Mouse (Mus musculus) lung, embryonic 15.5 days (tissue): ENCODE data around the gene Lefty1. TPM values are rescaled to one million over a fixed set of nuclear protein-coding genes. Genes with fewer than 3 reads are reported as not detected.

Experiments used
- ATAC-seq: fragments of 200-750 bp; cut with Nextera tagmentation; 2 replicates; pipeline ENCODE4 v1.8.0; 2017; ENCODE audit warnings: moderate number of reproducible peaks, borderline replicate concordance; ENCODE audit not compliant: low FRiP score, low TSS enrichment; ENCODE audit errors: extremely low read depth
- H3K27ac ChIP-seq: fragments of 300-500 bp; sonication (generic); 2 replicates; pipeline ENCODE4 v1.5.1; 2015; ENCODE audit warnings: moderate library complexity, mild to moderate bottlenecking, inconsistent platforms
- H3K27me3 ChIP-seq: fragments of 300-500 bp; sonication (generic); 2 replicates; pipeline ENCODE4 v1.6.1; 2015; ENCODE audit warnings: inconsistent platforms
- H3K36me3 ChIP-seq: fragments of 300-500 bp; sonication (generic); 2 replicates; pipeline ENCODE4 v1.6.1; 2015; ENCODE audit warnings: inconsistent platforms
- H3K4me1 ChIP-seq: fragments of 300-500 bp; sonication (generic); 2 replicates; pipeline ENCODE4 v1.6.1; 2015; ENCODE audit warnings: inconsistent platforms
- H3K4me2 ChIP-seq: fragments of 300-500 bp; sonication (generic); 2 replicates; pipeline ENCODE4 v1.6.1; 2015; ENCODE audit warnings: inconsistent platforms, mild to moderate bottlenecking, moderate library complexity
- H3K4me3 ChIP-seq: fragments of 300-500 bp; sonication (generic); 2 replicates; pipeline ENCODE4 v1.5.1; 2015; ENCODE audit warnings: mild to moderate bottlenecking, inconsistent platforms
- H3K9ac ChIP-seq: fragments of 300-500 bp; sonication (generic); 2 replicates; pipeline ENCODE4 v1.6.1; 2015; ENCODE audit warnings: inconsistent platforms
- H3K9me3 ChIP-seq: fragments of 300-500 bp; sonication (generic); 2 replicates; pipeline ENCODE4 v1.6.1; 2016; ENCODE audit warnings: inconsistent platforms
- WGBS: fragments of 180-500 bp; shearing (Covaris S2); methylation state at CpG from one replicate; pipeline ENCODE4 v1.1.7; 2015; 5-methylcytosine and 5-hydroxymethylcytosine counted together
- polyA plus RNA-seq: library from polyadenylated mRNA; unstranded; fragments of >200 nt; fragmentation: Nextera tagmentation; extraction: Ambion mirVana; gene quantifications from 2 replicates; pipeline ENCODE4 v1.2.1, GENCODE M21; 2015

Gene Lefty1
- polyA plus RNA-seq, 1 experiment from 2014 or later = 1.2 TPM

DNA sequence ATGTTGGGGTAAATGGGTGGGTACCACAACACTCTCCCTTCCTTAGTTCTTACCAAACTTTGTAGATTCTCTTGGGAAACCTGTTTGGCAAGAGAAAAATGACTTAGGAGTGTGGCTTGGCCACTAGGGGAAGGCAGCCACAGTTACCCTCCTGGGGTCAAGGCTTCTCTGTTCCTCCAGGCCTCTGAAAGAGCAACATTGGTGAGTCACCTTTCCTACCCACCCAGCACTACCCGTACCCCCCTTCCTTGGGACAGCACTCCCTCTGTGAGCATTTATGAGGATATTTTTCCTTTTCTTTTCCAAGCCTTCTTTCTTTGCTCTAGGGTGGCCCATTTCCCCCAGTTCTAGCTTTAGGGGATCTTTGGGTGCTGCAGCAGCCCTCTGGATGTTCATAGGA, 9.1 kb downstream of the Lefty1 start:
- Histone ChIP-seq H3K4me3 (no peak overlapping the region), H3K36me3 (0 out of 2 replicates have a peak, but pooled peaks cover 4% of the 10 kb centered on the region), H3K27ac (no peak overlapping the region), H3K4me1 (peaks cover 44% of the 10 kb centered on the region), H3K27me3 (no peaks in the 10 kb centered on the region), H3K4me2 (no peak overlapping the region), H3K9ac (no peak overlapping the region), H3K9me3 (no peaks in the 10 kb centered on the region)
- ATAC-seq = no peak
- WGBS = 83% methylated on average over 1 of the region's 1 CpGs

DNA sequence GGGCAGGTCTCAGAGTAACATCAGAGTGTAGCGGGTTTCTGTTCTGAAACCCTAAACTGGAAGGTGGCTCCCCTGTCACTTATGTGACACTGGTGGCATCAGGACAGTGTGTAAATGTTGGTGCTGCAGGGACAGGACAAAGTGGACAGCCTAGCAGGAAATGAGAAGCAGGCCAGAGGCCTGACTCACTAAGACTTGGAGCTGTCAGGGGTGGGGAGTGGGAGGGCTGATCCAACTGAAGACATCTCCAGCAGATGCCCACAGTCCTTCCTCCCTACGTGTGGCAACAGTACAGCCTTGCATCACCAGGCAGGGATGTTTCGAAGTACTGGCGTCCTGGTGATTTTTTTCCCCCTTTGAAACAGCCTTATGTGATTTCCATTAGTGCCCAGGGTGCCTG, 9.7 kb downstream of the Lefty1 start:
- Histone ChIP-seq H3K27ac (0 out of 2 replicates have a peak overlapping the region, but pooled peaks have one; percentile 66), H3K9ac (no peak overlapping the region), H3K36me3 (0 out of 2 replicates have a peak, but pooled peaks cover 4% of the 10 kb centered on the region), H3K4me2 (no peak overlapping the region), H3K4me1 (peaks cover 44% of the 10 kb centered on the region), H3K4me3 (no peak overlapping the region), H3K27me3 (no peaks in the 10 kb centered on the region), H3K9me3 (no peaks in the 10 kb centered on the region)
- ATAC-seq = no peak
- WGBS = 71% methylated on average over 4 of the region's 4 CpGs

- H3K9me3 ChIP-seq = no peaks in the 10 kb centered on the region
- H3K27ac ChIP-seq = peak overlapping the region; percentile 66
- peaks cover 9% of the 10 kb centered on the region; the same call in 1 of the 2 replicates for H3K36me3 ChIP-seq
- peak; percentile 78 for ATAC-seq
- no peaks in the 10 kb centered on the region for H3K27me3 ChIP-seq
- H3K4me1 ChIP-seq = peaks cover 44% of the 10 kb centered on the region
- 25% methylated on average over 20 of the region's 20 CpGs for WGBS
- peak overlapping the region; percentile 17; the same call in 1 of the 2 replicates for H3K9ac ChIP-seq
- peak overlapping the region; percentile 44 for H3K4me2 ChIP-seq
- H3K4me3 ChIP-seq = peak overlapping the region; percentile 15
Observed at GRCm38 (mm10) chr1:180945001-180945980, 10.5 kb downstream of the Lefty1 start.

GRCm38 (mm10) chr1:180946448-180946847, 11.6 kb downstream of the Lefty1 start:
- no peak overlapping the region for H3K27ac ChIP-seq
- no peak for ATAC-seq
- H3K27me3 ChIP-seq = no peaks in the 10 kb centered on the region
- H3K4me3 ChIP-seq = no peak overlapping the region
- H3K9ac ChIP-seq = no peak overlapping the region
- no peak overlapping the region for H3K4me2 ChIP-seq
- no peaks in the 10 kb centered on the region for H3K9me3 ChIP-seq
- H3K36me3 ChIP-seq = peaks cover 9% of the 10 kb centered on the region; the same call in 1 of the 2 replicates
- WGBS = 64% methylated on average over 6 of the region's 6 CpGs
- peaks cover 41% of the 10 kb centered on the region for H3K4me1 ChIP-seq

DNA sequence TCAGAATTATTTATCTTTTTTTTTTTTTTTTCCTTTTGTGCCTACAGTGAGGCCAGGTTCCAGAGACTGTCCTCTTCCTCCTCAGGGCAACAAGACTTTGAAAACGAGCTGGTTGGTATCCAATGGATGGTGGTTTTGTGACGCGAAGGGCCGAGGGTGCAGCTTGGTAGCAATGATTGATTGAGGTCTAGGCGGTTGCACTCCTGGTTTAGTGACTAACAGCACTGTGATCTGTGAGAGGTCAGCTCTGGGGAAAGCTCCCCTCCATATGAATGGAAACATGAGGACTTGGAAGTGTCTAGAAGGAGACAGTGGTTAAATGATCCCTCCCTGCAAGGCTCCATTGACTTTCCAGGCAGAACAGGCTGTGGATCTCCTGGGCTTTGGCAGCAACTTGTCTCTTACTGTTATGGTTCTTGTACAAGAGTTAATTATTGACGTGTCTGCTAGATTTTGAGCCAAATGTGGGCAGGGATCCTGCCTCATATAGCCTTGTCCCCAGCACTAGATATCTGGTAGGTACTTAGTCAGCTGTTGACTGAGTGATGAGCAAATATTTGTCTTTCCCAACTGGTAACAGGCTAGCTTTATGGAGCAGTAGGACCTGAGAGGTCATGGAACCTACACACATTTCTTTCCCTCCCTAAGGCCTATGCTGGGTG, 17.4 kb downstream of the Lefty1 start:
- 0 out of 2 replicates have a peak, but pooled peaks cover 11% of the 10 kb centered on the region for H3K4me1 ChIP-seq
- WGBS = 38% methylated on average over 6 of the region's 6 CpGs

GRCm38 (mm10) chr1:180952808-180953207, 18.0 kb downstream of the Lefty1 start:
- ATAC-seq = no peak
- Histone ChIP-seq H3K4me2 (no peak overlapping the region), H3K4me1 (0 out of 2 replicates have a peak, but pooled peaks cover 11% of the 10 kb centered on the region), H3K27ac (no peak overlapping the region), H3K36me3 (peaks cover 18% of the 10 kb centered on the region), H3K4me3 (no peak overlapping the region), H3K9me3 (no peaks in the 10 kb centered on the region), H3K9ac (no peak overlapping the region), H3K27me3 (no peaks in the 10 kb centered on the region)
- WGBS = 66% methylated on average over 5 of the region's 5 CpGs

More for the DNA sequence above, 17.4 kb downstream of the Lefty1 start:
- Histone ChIP-seq H3K27ac (peak overlapping the region; percentile 39; the same call in 1 of the 2 replicates), H3K27me3 (no peaks in the 10 kb centered on the region), H3K4me3 (no peak overlapping the region), H3K9ac (no peak overlapping the region), H3K36me3 (peaks cover 18% of the 10 kb centered on the region), H3K9me3 (no peaks in the 10 kb centered on the region), H3K4me2 (no peak overlapping the region)
- ATAC-seq = peak; percentile 70

GRCm38 (mm10) chr1:180956401-180956800, 21.6 kb downstream of the Lefty1 start:
- Histone ChIP-seq H3K4me1 (0 out of 2 replicates have a peak, but pooled peaks cover 11% of the 10 kb centered on the region), H3K4me2 (no peak overlapping the region), H3K27ac (no peak overlapping the region), H3K9ac (no peak overlapping the region), H3K36me3 (peaks cover 16% of the 10 kb centered on the region), H3K4me3 (no peak overlapping the region), H3K27me3 (no peaks in the 10 kb centered on the region), H3K9me3 (no peaks in the 10 kb centered on the region)
- no peak for ATAC-seq
- 88% methylated on average over 8 of the region's 8 CpGs for WGBS

DNA sequence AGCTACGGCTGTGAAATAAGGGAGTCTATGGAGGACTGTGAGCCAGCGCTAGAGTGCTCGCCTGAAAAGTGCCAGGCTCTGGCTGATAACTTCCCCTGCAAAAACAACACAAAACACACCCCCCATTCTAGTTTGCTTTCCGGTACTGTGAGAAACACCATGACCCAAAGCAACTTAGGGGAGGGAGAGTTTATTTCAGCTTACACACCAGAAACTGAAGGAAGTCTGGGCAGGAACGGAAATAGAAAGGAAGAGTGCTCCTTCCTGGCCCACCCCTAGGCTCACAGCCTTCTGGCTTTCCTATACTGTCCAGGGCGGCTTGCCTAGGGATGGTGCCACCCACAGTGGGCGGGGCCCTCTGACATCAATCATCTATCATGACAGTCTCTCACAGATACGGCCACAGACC, 22.2 kb downstream of the Lefty1 start:
- H3K27ac ChIP-seq = no peak overlapping the region

GRCm38 (mm10) chr1:180957989-180958388, 23.2 kb downstream of the Lefty1 start:
- no peak overlapping the region for H3K27ac ChIP-seq
- ATAC-seq = no peak
- H3K9ac ChIP-seq = no peak overlapping the region
- H3K36me3 ChIP-seq = peaks cover 16% of the 10 kb centered on the region
- no peaks in the 10 kb centered on the region for H3K27me3 ChIP-seq
- no peak overlapping the region for H3K4me3 ChIP-seq
- H3K9me3 ChIP-seq = no peaks in the 10 kb centered on the region
- 78% methylated on average over 3 of the region's 3 CpGs for WGBS
- no peaks in the 10 kb centered on the region for H3K4me1 ChIP-seq
- H3K4me2 ChIP-seq = no peak overlapping the region

More for the DNA sequence above, 22.2 kb downstream of the Lefty1 start:
- WGBS = 72% methylated on average over 8 of the region's 8 CpGs
- no peak overlapping the region for H3K4me3 ChIP-seq
- peak; percentile 66 for ATAC-seq
- H3K4me2 ChIP-seq = no peak overlapping the region
- 0 out of 2 replicates have a peak, but pooled peaks cover 5% of the 10 kb centered on the region for H3K4me1 ChIP-seq
- H3K36me3 ChIP-seq = peaks cover 16% of the 10 kb centered on the region
- no peaks in the 10 kb centered on the region for H3K9me3 ChIP-seq
- no peaks in the 10 kb centered on the region for H3K27me3 ChIP-seq
- H3K9ac ChIP-seq = no peak overlapping the region

DNA sequence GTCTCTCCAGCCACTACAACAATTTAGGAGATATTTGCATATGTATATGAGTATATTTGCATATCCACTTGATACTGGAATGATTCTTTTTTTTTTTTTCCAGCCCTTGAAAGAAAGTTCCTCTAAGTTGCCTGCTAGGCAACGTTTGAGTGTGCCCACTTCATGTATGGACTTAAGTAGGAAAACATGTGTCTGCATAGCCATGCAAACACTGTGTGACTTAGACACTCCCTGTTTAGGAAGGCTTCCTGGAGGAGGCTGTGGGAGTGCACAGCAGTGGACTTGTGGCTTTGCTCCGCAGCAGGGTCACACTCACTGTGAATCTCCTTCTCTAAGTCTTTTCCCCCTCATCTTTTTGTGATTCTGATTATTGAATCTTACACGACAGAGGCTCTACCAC, 24.0 kb downstream of the Lefty1 start:
- H3K4me2 ChIP-seq = no peak overlapping the region
- H3K9ac ChIP-seq = no peak overlapping the region
- H3K9me3 ChIP-seq = no peaks in the 10 kb centered on the region
- no peak overlapping the region for H3K4me3 ChIP-seq
- peaks cover 16% of the 10 kb centered on the region for H3K36me3 ChIP-seq
- WGBS = 57% methylated on average over 3 of the region's 3 CpGs
- ATAC-seq = no peak
- no peaks in the 10 kb centered on the region for H3K4me1 ChIP-seq
- H3K27me3 ChIP-seq = no peaks in the 10 kb centered on the region
- no peak overlapping the region for H3K27ac ChIP-seq

GRCm38 (mm10) chr1:180965786-180966185, 31.0 kb downstream of the Lefty1 start:
- no peaks in the 10 kb centered on the region for H3K27me3 ChIP-seq
- no peak overlapping the region for H3K4me2 ChIP-seq
- no peak overlapping the region for H3K4me3 ChIP-seq
- H3K36me3 ChIP-seq = peaks cover 8% of the 10 kb centered on the region; the same call in 1 of the 2 replicates
- H3K9me3 ChIP-seq = no peaks in the 10 kb centered on the region
- WGBS = 72% methylated on average over 3 of the region's 3 CpGs
- H3K27ac ChIP-seq = no peak overlapping the region
- no peak overlapping the region for H3K9ac ChIP-seq
- H3K4me1 ChIP-seq = 0 out of 2 replicates have a peak, but pooled peaks cover 3% of the 10 kb centered on the region
- no peak for ATAC-seq
